Mouse (Mus musculus) lung, adult 2 months (tissue): ENCODE measurements around the gene Begain. TPM values are rescaled to one million over a fixed set of nuclear protein-coding genes. Genes with fewer than 3 reads are reported as not detected.

Experiments used
- DNase-seq: peaks from one replicate; pipeline ENCODE4 v3.0.0; 2022
- H3K4me1 ChIP-seq: fragments of 200-500 bp; 2 replicates; pipeline ENCODE4 v1.6.1; 2011; ENCODE audit warnings: low read length; ENCODE audit not compliant: control insufficient read depth, insufficient read depth
- H3K4me3 ChIP-seq: fragments of 200-500 bp; replicated peaks from 2 replicates; pipeline ENCODE3; 2011; ENCODE audit warnings: low read depth, mild to moderate bottlenecking, control low read depth, low read length; ENCODE audit errors: extremely low read depth
- CTCF ChIP-seq: fragments of 200-500 bp; IDR thresholded peaks from 2 replicates; pipeline ENCODE4 v1.5.1; 2011; ENCODE audit warnings: mild to moderate bottlenecking, low read length, control low read depth; ENCODE audit not compliant: insufficient read depth
- POLR2A ChIP-seq: fragments of 200-500 bp; IDR thresholded peaks from 2 replicates; pipeline ENCODE4 v1.6.1; 2011; ENCODE audit warnings: low read depth, mild to moderate bottlenecking, control low read depth, low read length, borderline replicate concordance; ENCODE audit errors: extremely low read depth
- WGBS: fragments of 180-500 bp; shearing (Covaris S2); methylation state at CpG from one replicate; pipeline ENCODE4 v1.1.7; 2018; 5-methylcytosine and 5-hydroxymethylcytosine counted together
- polyA plus RNA-seq: library from polyadenylated mRNA; depleted of rRNA; stranded (reverse); fragments of >200 nt; gene quantifications from 2 replicates; pipeline ENCODE4 v1.2.3, GENCODE M21; 2012

Begain gene
- polyA plus RNA-seq, 1 experiment = 8.3 TPM

GRCm38 (mm10) chr12:109086111-109086510 is 18.1 kb upstream of the Begain start:
- no peak for TF ChIP-seq POLR2A
- no peak for TF ChIP-seq CTCF
- no peak for DNase-seq
- Histone ChIP-seq H3K4me1 (no peaks in the 10 kb centered on the region), H3K4me3 (no peak overlapping the region)
- WGBS = 58% methylated on average over 2 of the region's 2 CpGs

- H3K4me3 ChIP-seq = no peak overlapping the region
- WGBS = 65% methylated on average over 8 of the region's 8 CpGs
- TF ChIP-seq POLR2A (no peak), CTCF (no peak)
- DNase-seq = no peak
- no peaks in the 10 kb centered on the region for H3K4me1 ChIP-seq
Observed at GRCm38 (mm10) chr12:109085674-109086073, 17.7 kb upstream of the Begain start.

- WGBS = 79% methylated on average over 5 of the region's 5 CpGs
- Histone ChIP-seq H3K4me3 (no peak overlapping the region), H3K4me1 (no peaks in the 10 kb centered on the region)
- no peak for TF ChIP-seq CTCF
- no peak for DNase-seq
Observed at GRCm38 (mm10) chr12:109085046-109085445, 17.0 kb upstream of the Begain start.

GRCm38 (mm10) chr12:109083476-109083875 is 15.5 kb upstream of the Begain start:
- TF ChIP-seq POLR2A (no peak), CTCF (no peak)
- Histone ChIP-seq H3K4me1 (no peaks in the 10 kb centered on the region), H3K4me3 (no peak overlapping the region)
- DNase-seq = no peak
- WGBS = 73% methylated on average over 3 of the region's 3 CpGs

GRCm38 (mm10) chr12:109077036-109077435 is 9.0 kb upstream of the Begain start:
- TF ChIP-seq CTCF (no peak), POLR2A (no peak)
- Histone ChIP-seq H3K4me3 (no peak overlapping the region), H3K4me1 (no peaks in the 10 kb centered on the region)
- 71% methylated on average over 6 of the region's 6 CpGs for WGBS
- DNase-seq = no peak

GRCm38 (mm10) chr12:109074777-109075285 is 6.8 kb upstream of the Begain start:
- TF ChIP-seq CTCF (no peak), POLR2A (no peak)
- Histone ChIP-seq H3K4me3 (no peak overlapping the region), H3K4me1 (no peaks in the 10 kb centered on the region)
- no peak for DNase-seq
- WGBS = 66% methylated on average over 2 of the region's 2 CpGs

- TF ChIP-seq CTCF (no peak), POLR2A (no peak)
- Histone ChIP-seq H3K4me1 (no peaks in the 10 kb centered on the region), H3K4me3 (no peak overlapping the region)
- no peak for DNase-seq
- 65% methylated on average over 6 of the region's 6 CpGs for WGBS
Observed at GRCm38 (mm10) chr12:109074106-109074505, 6.1 kb upstream of the Begain start.

- 84% methylated on average over 13 of the region's 13 CpGs for WGBS
- Histone ChIP-seq H3K4me3 (no peak overlapping the region), H3K4me1 (no peaks in the 10 kb centered on the region)
- no peak for DNase-seq
- TF ChIP-seq POLR2A = no peak
- TF ChIP-seq CTCF = no peak
Observed at GRCm38 (mm10) chr12:109071248-109071647, 3.2 kb upstream of the Begain start.

- 35% methylated on average over 2 of the region's 2 CpGs for WGBS
- Histone ChIP-seq H3K4me1 (no peaks in the 10 kb centered on the region), H3K4me3 (no peak overlapping the region)
- no peak for DNase-seq
- TF ChIP-seq POLR2A = no peak
- no peak for TF ChIP-seq CTCF
Observed at GRCm38 (mm10) chr12:109069751-109070150, 1.7 kb upstream of the Begain start.

- 55% methylated on average over 7 of the region's 7 CpGs for WGBS
- no peak for TF ChIP-seq CTCF
- TF ChIP-seq POLR2A = no peak
- no peak overlapping the region for H3K4me3 ChIP-seq
- DNase-seq = no peak
- no peaks in the 10 kb centered on the region for H3K4me1 ChIP-seq
Observed at GRCm38 (mm10) chr12:109068738-109069137, 721 bp upstream of the Begain start.
